Mouse (Mus musculus): ENCODE data around the gene Scand1. TPM values are rescaled to one million over a fixed set of nuclear protein-coding genes. Genes with fewer than 3 reads are reported as not detected.

Gene Scand1
- total and polyA plus RNA-seq, 3 experiments = 46.2 to 85.9 (median 78.9) TPM

- Histone ChIP-seq H3K4me3 (no peak overlapping the region), H3K27ac (no peak overlapping the region), H3K36me3 (ENCODE audit: control insufficient read depth, insufficient read depth, low read length) (no peaks in the 10 kb centered on the region), H3K27me3 (ENCODE audit: control insufficient read depth, insufficient read depth, low read length) (no peaks in the 10 kb centered on the region), H3K79me2 (replicated peaks; ENCODE audit: control insufficient read depth, insufficient read depth, low read length) (no peaks in the 10 kb centered on the region), H3K4me1 (ENCODE audit: control insufficient read depth, insufficient read depth, low read length) (no peaks in the 10 kb centered on the region), H3K9ac (ENCODE audit: low read depth, low read length) (no peak overlapping the region)
- WGBS = 90% methylated on average over 2 of the region's 2 CpGs
- DNase-seq = no peak
- no peak for TF ChIP-seq EP300 (IDR thresholded peaks at IDR 0.05; ENCODE audit: insufficient read depth, low read depth, low read length)
- TF ChIP-seq CTCF (IDR thresholded peaks at IDR 0.05) = peak; percentile 73
- intact Hi-C loops (cut with DNase I) = no loop called here
Observed at GRCm38 (mm10) chr2:156305818-156306217, 6.7 kb downstream of the Scand1 start.

DNA sequence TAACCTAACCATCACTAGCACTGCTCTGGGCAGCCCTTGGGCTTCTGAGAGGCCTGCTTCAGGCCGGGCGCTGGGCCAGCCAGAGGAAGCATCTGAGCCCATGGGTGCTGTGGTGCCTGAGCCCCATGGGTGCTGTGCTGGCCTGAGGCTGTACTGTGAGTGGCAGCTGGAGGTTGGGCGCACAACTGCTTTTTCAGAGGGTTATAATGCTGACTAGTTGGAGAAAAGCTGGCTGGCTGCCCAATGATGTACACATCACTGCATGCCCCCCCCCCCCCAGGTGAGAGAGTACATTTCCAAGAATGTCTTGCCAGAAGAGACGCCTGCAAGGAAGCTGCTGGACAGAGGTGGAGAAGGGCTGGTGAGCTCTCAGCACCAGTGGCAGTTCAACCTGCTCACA lies 8.2 kb downstream of the Scand1 start:
- WGBS = 89% methylated on average over 4 of the region's 4 CpGs
- Histone ChIP-seq H3K27me3 (ENCODE audit: control insufficient read depth, insufficient read depth, low read length) (no peaks in the 10 kb centered on the region), H3K79me2 (replicated peaks; ENCODE audit: control insufficient read depth, insufficient read depth, low read length) (no peaks in the 10 kb centered on the region), H3K27ac (no peak overlapping the region), H3K36me3 (ENCODE audit: control insufficient read depth, insufficient read depth, low read length) (no peaks in the 10 kb centered on the region), H3K4me1 (ENCODE audit: control insufficient read depth, insufficient read depth, low read length) (no peaks in the 10 kb centered on the region), H3K4me3 (no peak overlapping the region), H3K9ac (ENCODE audit: low read depth, low read length) (no peak overlapping the region)
- intact Hi-C loops (cut with DNase I) = loop anchor here (5.0 kb wide), 1 partner anchor 158 kb away; no protein-coding TSS in a partner anchor
- no peak for DNase-seq
- TF ChIP-seq EP300 (IDR thresholded peaks at IDR 0.05; ENCODE audit: insufficient read depth, low read depth, low read length) (no peak), POLR2A (IDR thresholded peaks at IDR 0.05; ENCODE audit: insufficient read depth, low read depth, low read length) (no peak), CTCF (IDR thresholded peaks at IDR 0.05) (no peak)

GRCm38 (mm10) chr2:156302063-156302462 lies 10.4 kb downstream of the Scand1 start:
- 93% methylated on average over 4 of the region's 4 CpGs for WGBS
- H3K27ac ChIP-seq = no peak overlapping the region
- no peak for DNase-seq
- H3K27me3 ChIP-seq (ENCODE audit: control insufficient read depth, insufficient read depth, low read length) = no peaks in the 10 kb centered on the region
- no peaks in the 10 kb centered on the region for H3K36me3 ChIP-seq (ENCODE audit: control insufficient read depth, insufficient read depth, low read length)
- intact Hi-C loops (cut with DNase I) = loop anchor here (5.0 kb wide), 1 partner anchor 160 kb away; no protein-coding TSS in a partner anchor
- no peak overlapping the region for H3K9ac ChIP-seq (ENCODE audit: low read depth, low read length)
- no peaks in the 10 kb centered on the region for H3K4me1 ChIP-seq (ENCODE audit: control insufficient read depth, insufficient read depth, low read length)
- H3K79me2 ChIP-seq (replicated peaks; ENCODE audit: control insufficient read depth, insufficient read depth, low read length) = no peaks in the 10 kb centered on the region
- no peak overlapping the region for H3K4me3 ChIP-seq
- TF ChIP-seq POLR2A (IDR thresholded peaks at IDR 0.05; ENCODE audit: insufficient read depth, low read depth, low read length) = no peak
- TF ChIP-seq EP300 (IDR thresholded peaks at IDR 0.05; ENCODE audit: insufficient read depth, low read depth, low read length) = no peak
- TF ChIP-seq CTCF (IDR thresholded peaks at IDR 0.05) = no peak

- no peak overlapping the region for H3K9ac ChIP-seq (ENCODE audit: low read depth, low read length)
- no peak for DNase-seq
- 76% methylated on average over 7 of the region's 7 CpGs for WGBS
- TF ChIP-seq EP300 (IDR thresholded peaks at IDR 0.05; ENCODE audit: insufficient read depth, low read depth, low read length) (no peak), CTCF (IDR thresholded peaks at IDR 0.05) (no peak), POLR2A (IDR thresholded peaks at IDR 0.05; ENCODE audit: insufficient read depth, low read depth, low read length) (no peak)
- intact Hi-C loops (cut with DNase I) = no loop called here
- no peaks in the 10 kb centered on the region for H3K4me1 ChIP-seq (ENCODE audit: control insufficient read depth, insufficient read depth, low read length)
- H3K36me3 ChIP-seq (ENCODE audit: control insufficient read depth, insufficient read depth, low read length) = no peaks in the 10 kb centered on the region
- no peak overlapping the region for H3K4me3 ChIP-seq
- no peaks in the 10 kb centered on the region for H3K79me2 ChIP-seq (replicated peaks; ENCODE audit: control insufficient read depth, insufficient read depth, low read length)
- H3K27ac ChIP-seq = no peak overlapping the region
- H3K27me3 ChIP-seq (ENCODE audit: control insufficient read depth, insufficient read depth, low read length) = no peaks in the 10 kb centered on the region
Observed at GRCm38 (mm10) chr2:156298458-156298857, 14.0 kb downstream of the Scand1 start.

DNA sequence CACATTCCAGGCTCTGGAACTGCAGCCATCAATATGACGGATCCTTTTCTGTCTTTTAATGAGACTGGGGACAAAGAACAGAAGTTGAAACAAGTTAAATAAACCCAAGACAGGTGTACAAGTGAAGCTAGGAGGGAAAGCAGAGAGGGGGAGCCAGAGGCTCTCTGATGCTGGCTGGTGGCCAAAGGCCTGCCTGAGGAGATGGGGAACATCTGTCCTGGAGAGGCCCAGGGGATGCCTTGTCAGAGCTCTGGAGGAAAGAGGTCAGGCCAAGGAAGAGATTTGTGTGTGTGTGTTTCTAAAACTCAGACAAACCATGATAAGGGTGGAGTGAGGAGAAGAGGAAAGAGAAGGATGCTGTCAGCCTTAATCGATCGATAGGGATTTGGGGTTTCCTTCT lies 14.9 kb downstream of the Scand1 start:
- Histone ChIP-seq H3K4me3 (no peak overlapping the region), H3K36me3 (ENCODE audit: control insufficient read depth, insufficient read depth, low read length) (no peaks in the 10 kb centered on the region), H3K27ac (no peak overlapping the region), H3K79me2 (replicated peaks; ENCODE audit: control insufficient read depth, insufficient read depth, low read length) (no peaks in the 10 kb centered on the region), H3K27me3 (ENCODE audit: control insufficient read depth, insufficient read depth, low read length) (no peaks in the 10 kb centered on the region), H3K9ac (ENCODE audit: low read depth, low read length) (no peak overlapping the region), H3K4me1 (ENCODE audit: control insufficient read depth, insufficient read depth, low read length) (no peaks in the 10 kb centered on the region)
- intact Hi-C loops (cut with DNase I) = no loop called here
- 44% methylated on average over 3 of the region's 3 CpGs for WGBS
- TF ChIP-seq CTCF (IDR thresholded peaks at IDR 0.05) (0 out of 2 replicates have a peak, but pooled peaks have one; percentile 1), EP300 (IDR thresholded peaks at IDR 0.05; ENCODE audit: insufficient read depth, low read depth, low read length) (no peak)
- DNase-seq = peak; percentile 44 to 62

- 95% methylated on average over 3 of the region's 3 CpGs for WGBS
- TF ChIP-seq POLR2A (IDR thresholded peaks at IDR 0.05; ENCODE audit: insufficient read depth, low read depth, low read length) (no peak), EP300 (IDR thresholded peaks at IDR 0.05; ENCODE audit: insufficient read depth, low read depth, low read length) (no peak), CTCF (IDR thresholded peaks at IDR 0.05) (no peak)
- Histone ChIP-seq H3K27ac (no peak overlapping the region), H3K79me2 (replicated peaks; ENCODE audit: control insufficient read depth, insufficient read depth, low read length) (no peaks in the 10 kb centered on the region), H3K36me3 (ENCODE audit: control insufficient read depth, insufficient read depth, low read length) (no peaks in the 10 kb centered on the region), H3K27me3 (ENCODE audit: control insufficient read depth, insufficient read depth, low read length) (no peaks in the 10 kb centered on the region), H3K9ac (ENCODE audit: low read depth, low read length) (no peak overlapping the region), H3K4me1 (ENCODE audit: control insufficient read depth, insufficient read depth, low read length) (no peaks in the 10 kb centered on the region), H3K4me3 (no peak overlapping the region)
- intact Hi-C loops (cut with DNase I) = no loop called here
- DNase-seq = no peak
Observed at GRCm38 (mm10) chr2:156296190-156296589, 16.3 kb downstream of the Scand1 start.

All from heart, adult 2 months (tissue).